Mouse (Mus musculus): Measurements from ENCODE around the gene Pcbp4. TPM values are rescaled to one million over a fixed set of nuclear protein-coding genes. Genes with fewer than 3 reads are reported as not detected.

Pcbp4 gene
- polyA plus RNA-seq, 1 experiment from 2014 or later = 249 TPM

DNA sequence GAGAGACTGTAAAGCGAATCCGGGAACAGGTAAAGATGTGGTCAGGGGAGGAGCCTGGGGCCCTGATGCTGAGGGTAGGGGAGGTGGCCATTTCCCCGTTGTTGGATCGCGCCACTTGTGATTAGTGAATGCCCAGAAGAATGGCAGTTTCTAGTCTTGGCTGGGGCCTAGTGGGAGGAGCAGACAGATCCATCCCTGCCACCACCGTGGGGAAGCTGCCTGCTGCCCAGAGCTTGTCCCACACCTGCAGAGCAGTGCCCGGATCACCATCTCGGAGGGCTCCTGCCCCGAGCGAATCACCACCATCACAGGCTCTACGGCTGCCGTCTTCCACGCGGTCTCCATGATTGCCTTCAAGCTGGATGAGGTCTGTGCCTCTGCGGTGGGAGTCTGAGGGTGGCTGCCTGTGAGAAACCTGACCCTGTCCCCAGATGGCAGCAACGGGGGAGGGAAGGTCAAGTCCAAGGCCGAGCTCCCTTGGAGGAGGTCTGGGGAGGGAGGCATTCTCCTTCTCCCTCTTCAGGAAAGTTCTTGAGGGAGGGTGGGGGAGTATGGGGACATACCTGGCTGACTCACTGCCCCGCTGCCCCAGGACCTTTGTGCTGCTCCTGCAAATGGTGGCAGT is 7.4 kb downstream of the Pcbp4 start:
- no peak overlapping the region for H3K4me3 ChIP-seq (replicated peaks; ENCODE audit: low read length)
- WGBS = 78% methylated on average over 18 of the region's 18 CpGs
- no peak for ATAC-seq
- H3K36me3 ChIP-seq (ENCODE audit: control insufficient read depth, insufficient read depth) = peaks cover 16% of the 10 kb centered on the region; the same call in 1 of the 2 replicates
- no peak overlapping the region for H3K27ac ChIP-seq (ENCODE audit: low read length)
- H3K4me1 ChIP-seq (replicated peaks; ENCODE audit: control insufficient read depth, insufficient read depth, low read length) = peaks cover 49% of the 10 kb centered on the region
- no peaks in the 10 kb centered on the region for H3K27me3 ChIP-seq (replicated peaks; ENCODE audit: control insufficient read depth, insufficient read depth, low read length)
- no peaks in the 10 kb centered on the region for H3K9me3 ChIP-seq (ENCODE audit: control insufficient read depth, low read length)
- H3K9ac ChIP-seq (replicated peaks; ENCODE audit: low read depth, low read length) = no peak overlapping the region
- H3K4me2 ChIP-seq (ENCODE audit: low read length) = no peak overlapping the region

DNA sequence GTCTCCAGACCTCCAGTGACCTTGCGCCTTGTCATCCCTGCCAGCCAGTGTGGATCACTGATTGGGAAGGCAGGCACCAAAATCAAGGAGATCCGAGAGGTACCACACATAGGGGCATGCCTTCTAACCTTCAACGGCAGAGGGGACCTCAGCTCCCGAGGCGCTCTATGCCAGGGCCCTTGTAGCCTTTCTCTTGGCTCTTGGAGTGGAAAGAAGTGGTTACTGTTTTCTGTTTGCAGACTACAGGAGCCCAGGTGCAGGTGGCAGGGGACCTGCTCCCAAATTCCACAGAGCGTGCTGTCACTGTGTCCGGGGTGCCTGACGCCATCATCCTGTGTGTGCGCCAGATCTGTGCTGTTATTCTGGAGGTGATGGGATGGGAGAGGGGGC is 7.9 kb downstream of the Pcbp4 start:
- Histone ChIP-seq H3K9ac (replicated peaks; ENCODE audit: low read depth, low read length) (no peak overlapping the region), H3K4me1 (replicated peaks; ENCODE audit: control insufficient read depth, insufficient read depth, low read length) (peaks cover 49% of the 10 kb centered on the region), H3K9me3 (ENCODE audit: control insufficient read depth, low read length) (no peaks in the 10 kb centered on the region), H3K27ac (ENCODE audit: low read length) (no peak overlapping the region), H3K36me3 (ENCODE audit: control insufficient read depth, insufficient read depth) (peaks cover 16% of the 10 kb centered on the region; the same call in 1 of the 2 replicates), H3K4me3 (replicated peaks; ENCODE audit: low read length) (no peak overlapping the region), H3K4me2 (ENCODE audit: low read length) (no peak overlapping the region), H3K27me3 (replicated peaks; ENCODE audit: control insufficient read depth, insufficient read depth, low read length) (no peaks in the 10 kb centered on the region)
- whole genome bisulfite sequencing = 86% methylated on average over 9 of the region's 9 CpGs
- no peak for ATAC-seq

DNA sequence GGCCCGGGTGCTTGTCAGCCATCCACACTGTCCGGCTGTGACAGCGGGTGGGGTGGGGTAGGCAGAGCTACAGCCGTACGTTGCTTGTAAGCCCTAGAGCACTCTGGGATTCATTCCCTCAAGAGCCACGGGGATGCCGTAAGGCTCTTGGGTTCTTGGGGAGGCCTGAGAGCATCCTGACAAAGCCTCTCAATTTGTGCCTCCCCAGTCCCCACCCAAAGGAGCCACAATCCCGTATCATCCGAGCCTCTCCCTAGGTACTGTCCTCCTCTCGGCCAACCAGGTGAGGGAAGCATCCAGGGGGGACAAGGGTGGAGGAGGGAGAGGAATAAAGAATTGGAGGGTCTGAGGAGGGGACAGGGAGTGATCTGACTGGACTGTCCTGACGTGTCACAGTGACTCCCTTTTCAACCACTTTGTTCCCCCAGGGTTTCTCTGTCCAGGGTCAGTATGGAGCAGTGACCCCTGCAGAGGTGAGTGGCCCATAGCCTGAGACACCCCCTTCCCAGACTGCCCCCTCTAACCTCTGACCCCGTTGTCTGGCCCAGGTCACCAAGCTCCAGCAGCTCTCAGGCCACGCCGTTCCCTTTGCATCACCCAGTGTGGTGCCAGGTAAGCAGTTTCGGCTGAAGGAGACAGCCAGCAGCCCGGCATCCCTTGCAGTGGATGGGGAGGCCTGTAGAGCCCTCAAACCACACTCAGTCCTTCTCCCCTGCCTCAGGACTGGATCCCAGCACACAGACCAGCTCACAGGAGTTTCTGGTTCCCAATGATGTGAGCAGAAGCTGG is 8.7 kb downstream of the Pcbp4 start:
- no peak overlapping the region for H3K4me3 ChIP-seq (replicated peaks; ENCODE audit: low read length)
- no peaks in the 10 kb centered on the region for H3K27me3 ChIP-seq (replicated peaks; ENCODE audit: control insufficient read depth, insufficient read depth, low read length)
- no peak overlapping the region for H3K9ac ChIP-seq (replicated peaks; ENCODE audit: low read depth, low read length)
- no peaks in the 10 kb centered on the region for H3K9me3 ChIP-seq (ENCODE audit: control insufficient read depth, low read length)
- no peak overlapping the region for H3K27ac ChIP-seq (ENCODE audit: low read length)
- 87% methylated on average over 16 of the region's 16 CpGs for WGBS
- ATAC-seq = no peak
- peaks cover 16% of the 10 kb centered on the region; the same call in 1 of the 2 replicates for H3K36me3 ChIP-seq (ENCODE audit: control insufficient read depth, insufficient read depth)
- H3K4me1 ChIP-seq (replicated peaks; ENCODE audit: control insufficient read depth, insufficient read depth, low read length) = peaks cover 42% of the 10 kb centered on the region
- no peak overlapping the region for H3K4me2 ChIP-seq (ENCODE audit: low read length)

DNA sequence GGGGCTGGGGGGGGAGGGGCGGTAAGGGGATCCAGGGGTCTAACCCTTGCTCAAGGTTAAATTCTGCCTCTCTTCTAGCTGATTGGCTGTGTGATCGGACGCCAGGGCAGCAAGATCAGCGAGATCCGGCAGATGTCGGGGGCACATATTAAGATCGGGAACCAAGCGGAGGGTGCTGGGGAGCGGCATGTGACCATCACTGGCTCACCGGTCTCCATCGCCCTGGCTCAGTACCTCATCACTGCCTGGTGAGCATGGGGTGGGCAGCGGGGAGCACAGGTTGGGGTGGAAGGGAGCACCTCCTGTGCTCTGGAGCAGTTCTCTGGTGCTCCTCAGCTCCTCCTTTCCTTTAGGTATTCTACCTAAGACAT is 9.3 kb downstream of the Pcbp4 start:
- 91% methylated on average over 12 of the region's 12 CpGs for WGBS
- Histone ChIP-seq H3K27ac (ENCODE audit: low read length) (no peak overlapping the region), H3K9ac (replicated peaks; ENCODE audit: low read depth, low read length) (no peak overlapping the region), H3K4me1 (replicated peaks; ENCODE audit: control insufficient read depth, insufficient read depth, low read length) (peaks cover 36% of the 10 kb centered on the region), H3K27me3 (replicated peaks; ENCODE audit: control insufficient read depth, insufficient read depth, low read length) (no peaks in the 10 kb centered on the region), H3K4me3 (replicated peaks; ENCODE audit: low read length) (no peak overlapping the region), H3K4me2 (ENCODE audit: low read length) (no peak overlapping the region), H3K36me3 (ENCODE audit: control insufficient read depth, insufficient read depth) (peaks cover 16% of the 10 kb centered on the region; the same call in 1 of the 2 replicates), H3K9me3 (ENCODE audit: control insufficient read depth, low read length) (no peaks in the 10 kb centered on the region)
- no peak for ATAC-seq

DNA sequence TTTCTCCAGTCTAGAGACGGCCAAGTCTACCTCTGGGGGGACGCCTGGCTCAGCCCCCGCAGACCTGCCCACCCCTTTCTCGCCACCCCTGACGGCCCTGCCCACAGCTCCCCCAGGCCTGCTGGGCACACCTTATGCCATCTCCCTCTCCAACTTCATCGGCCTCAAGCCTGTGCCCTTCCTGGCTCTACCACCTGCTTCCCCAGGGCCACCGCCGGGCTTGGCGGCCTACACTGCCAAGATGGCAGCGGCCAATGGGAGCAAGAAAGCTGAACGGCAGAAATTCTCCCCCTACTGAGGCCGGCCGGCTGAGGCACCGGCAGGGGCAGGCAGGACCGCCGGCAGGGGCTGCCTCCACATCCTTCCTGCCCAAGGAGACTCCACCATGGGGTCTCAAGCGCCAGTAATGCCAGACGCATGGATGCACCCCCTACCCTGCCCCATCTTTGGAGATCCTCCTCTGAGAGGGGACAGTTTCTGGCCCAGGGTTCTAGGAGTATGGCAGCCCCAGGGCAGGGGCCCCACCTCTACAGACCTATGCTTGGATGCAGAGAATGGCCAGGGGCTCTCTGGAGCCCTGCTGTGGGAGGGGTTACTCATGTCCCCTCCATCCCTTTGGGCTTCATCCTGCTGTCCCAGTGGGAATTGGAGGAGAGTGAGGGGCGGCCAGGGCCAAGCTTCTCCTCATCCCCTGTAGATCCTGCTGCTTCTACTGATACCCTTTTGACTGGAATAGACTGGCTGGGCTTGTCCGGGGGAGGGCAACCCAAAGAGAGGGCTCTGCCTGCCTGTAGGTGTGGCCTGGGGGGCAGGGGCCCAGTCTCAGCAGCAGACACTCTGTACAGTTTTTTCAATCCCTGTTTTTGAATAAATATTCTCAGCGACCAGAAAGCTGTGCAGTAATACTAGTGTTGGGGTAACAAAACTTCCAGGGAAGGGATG is 10.3 kb downstream of the Pcbp4 start:
- Histone ChIP-seq H3K4me1 (replicated peaks; ENCODE audit: control insufficient read depth, insufficient read depth, low read length) (peaks cover 26% of the 10 kb centered on the region), H3K4me2 (ENCODE audit: low read length) (no peak overlapping the region), H3K36me3 (ENCODE audit: control insufficient read depth, insufficient read depth) (peaks cover 16% of the 10 kb centered on the region; the same call in 1 of the 2 replicates)

DNA sequence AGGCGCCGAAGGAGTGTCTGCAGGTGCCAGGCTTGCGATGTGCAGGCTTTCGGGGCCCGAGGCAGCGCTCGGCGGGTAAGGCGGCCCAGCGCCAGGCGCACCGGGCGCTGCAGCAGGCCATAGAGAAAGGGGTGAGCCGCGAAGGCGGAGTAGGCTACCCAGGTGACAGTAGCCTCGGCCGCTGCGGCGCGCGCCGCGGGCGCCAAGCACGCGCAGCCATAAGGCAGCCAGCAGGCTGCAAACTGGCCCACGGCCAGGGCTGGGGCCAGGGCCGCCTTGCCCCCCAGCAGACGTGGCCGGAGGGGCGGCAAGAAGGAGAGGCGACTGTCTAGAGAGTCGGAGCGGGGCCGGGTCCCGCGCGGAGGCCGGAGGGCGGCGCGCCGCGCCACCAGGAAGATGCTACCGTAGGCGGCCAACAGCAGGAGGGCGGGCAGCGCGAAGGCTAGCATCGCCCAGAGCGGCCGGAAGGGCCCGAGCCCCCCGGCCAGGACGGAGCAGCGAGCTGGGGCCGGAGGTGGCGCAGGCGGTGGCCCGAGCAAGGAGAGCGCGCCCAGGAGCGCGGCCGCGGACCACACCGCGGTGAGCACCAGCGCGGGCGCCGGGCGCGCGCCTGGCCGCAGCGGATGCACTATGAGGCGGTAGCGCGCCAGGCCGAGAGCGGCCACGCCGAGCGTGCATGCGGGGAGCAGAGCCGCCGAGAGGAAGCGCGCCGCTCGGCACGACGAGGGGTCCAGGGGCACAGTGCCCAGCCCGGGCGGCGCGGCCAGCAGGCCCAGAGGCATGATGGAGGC is 11.9 kb downstream of the Pcbp4 start:
- H3K27ac ChIP-seq (ENCODE audit: low read length) = peak overlapping the region; percentile 67
- WGBS = 2% methylated on average over 87 of the region's 99 CpGs
- no peaks in the 10 kb centered on the region for H3K9me3 ChIP-seq (ENCODE audit: control insufficient read depth, low read length)
- peaks cover 16% of the 10 kb centered on the region; the same call in 1 of the 2 replicates for H3K36me3 ChIP-seq (ENCODE audit: control insufficient read depth, insufficient read depth)
- H3K4me2 ChIP-seq (ENCODE audit: low read length) = peak overlapping the region; percentile 95
- peaks cover 20% of the 10 kb centered on the region for H3K4me1 ChIP-seq (replicated peaks; ENCODE audit: control insufficient read depth, insufficient read depth, low read length)
- H3K4me3 ChIP-seq (replicated peaks; ENCODE audit: low read length) = peak overlapping the region; percentile 63
- peak; percentile 81 for ATAC-seq
- no peaks in the 10 kb centered on the region for H3K27me3 ChIP-seq (replicated peaks; ENCODE audit: control insufficient read depth, insufficient read depth, low read length)
- peak overlapping the region; percentile 83 for H3K9ac ChIP-seq (replicated peaks; ENCODE audit: low read depth, low read length)

More for the DNA sequence above, 10.3 kb downstream of the Pcbp4 start:
- H3K9me3 ChIP-seq (ENCODE audit: control insufficient read depth, low read length) = no peaks in the 10 kb centered on the region
- H3K9ac ChIP-seq (replicated peaks; ENCODE audit: low read depth, low read length) = no peak overlapping the region
- no peak overlapping the region for H3K4me3 ChIP-seq (replicated peaks; ENCODE audit: low read length)
- H3K27me3 ChIP-seq (replicated peaks; ENCODE audit: control insufficient read depth, insufficient read depth, low read length) = no peaks in the 10 kb centered on the region
- WGBS = 79% methylated on average over 21 of the region's 21 CpGs
- ATAC-seq = no peak
- no peak overlapping the region for H3K27ac ChIP-seq (ENCODE audit: low read length)

DNA sequence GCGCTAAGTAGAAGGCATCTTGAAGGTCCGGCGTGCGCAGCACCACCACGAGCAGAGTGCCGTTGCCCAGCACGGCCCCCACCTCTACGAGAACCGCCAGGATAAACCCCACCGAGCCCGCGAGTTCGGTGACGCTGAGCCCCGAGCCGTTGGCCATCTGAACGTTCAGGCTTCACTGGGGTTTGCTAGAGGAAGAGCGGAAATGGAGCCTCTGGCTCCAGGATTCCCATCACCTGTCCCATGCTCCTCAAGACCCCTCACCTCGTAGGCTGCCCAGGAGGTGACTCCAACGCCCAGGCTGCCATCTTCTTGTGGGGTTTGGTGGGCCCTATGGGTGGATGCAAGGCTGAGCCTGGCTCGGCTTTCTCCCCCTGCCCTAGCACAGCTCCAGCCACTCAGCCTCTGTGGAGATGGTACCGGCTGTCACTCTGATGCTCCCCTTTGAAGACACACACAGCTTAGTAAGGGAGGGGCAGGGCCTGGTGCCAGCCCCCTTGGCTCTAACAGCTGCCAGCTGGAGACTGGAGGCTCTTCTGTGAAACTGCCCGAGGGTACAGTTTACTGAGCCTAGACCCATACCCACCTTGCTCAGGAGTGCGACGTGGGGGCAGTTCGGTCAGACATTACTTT is 12.6 kb downstream of the Pcbp4 start, which contains the start of gene Gpr62:
TSS of gene Gpr62 (minus strand) at position 368 of the 630 bp plus-strand sequence.
- peak; percentile 51 for ATAC-seq
- H3K27me3 ChIP-seq (replicated peaks; ENCODE audit: control insufficient read depth, insufficient read depth, low read length) = no peaks in the 10 kb centered on the region
- no peaks in the 10 kb centered on the region for H3K9me3 ChIP-seq (ENCODE audit: control insufficient read depth, low read length)
- H3K4me2 ChIP-seq (ENCODE audit: low read length) = peak within 1 kb of the TSS; percentile 95
- peak within 1 kb of the TSS; percentile 67 for H3K27ac ChIP-seq (ENCODE audit: low read length)
- H3K4me3 ChIP-seq (replicated peaks; ENCODE audit: low read length) = peak within 1 kb of the TSS; percentile 63
- H3K9ac ChIP-seq (replicated peaks; ENCODE audit: low read depth, low read length) = peak within 1 kb of the TSS; percentile 83
- WGBS = 21% methylated on average over 26 of the region's 26 CpGs
- H3K4me1 ChIP-seq (replicated peaks; ENCODE audit: control insufficient read depth, insufficient read depth, low read length) = peaks cover 20% of the 10 kb centered on the region
- H3K36me3 ChIP-seq (ENCODE audit: control insufficient read depth, insufficient read depth) = peaks cover 16% of the 10 kb centered on the region; the same call in 1 of the 2 replicates

DNA sequence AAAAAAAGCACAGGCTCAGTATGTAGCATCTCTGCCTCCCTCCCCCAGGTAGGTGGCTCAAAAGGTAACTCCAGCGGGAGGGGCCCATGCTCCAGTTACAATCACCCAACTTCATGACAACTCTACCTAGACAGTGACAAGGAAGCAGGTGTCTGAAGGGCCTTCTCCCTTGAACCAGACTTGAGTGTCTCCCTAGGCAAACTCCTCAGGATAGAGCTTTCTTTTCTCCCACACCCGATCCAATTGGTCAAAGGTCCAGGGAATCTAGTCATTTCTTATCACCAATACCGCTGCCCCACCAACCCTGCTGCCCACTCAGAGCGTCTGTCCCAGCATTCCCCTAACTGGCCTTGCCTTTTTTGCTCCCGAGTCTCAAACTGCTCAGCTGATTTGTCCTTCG is 13.6 kb downstream of the Pcbp4 start:
- Histone ChIP-seq H3K9me3 (ENCODE audit: control insufficient read depth, low read length) (no peaks in the 10 kb centered on the region), H3K4me3 (replicated peaks; ENCODE audit: low read length) (no peak overlapping the region), H3K9ac (replicated peaks; ENCODE audit: low read depth, low read length) (no peak overlapping the region), H3K27ac (ENCODE audit: low read length) (no peak overlapping the region), H3K36me3 (ENCODE audit: control insufficient read depth, insufficient read depth) (peaks cover 12% of the 10 kb centered on the region; the same call in 1 of the 2 replicates), H3K27me3 (replicated peaks; ENCODE audit: control insufficient read depth, insufficient read depth, low read length) (no peaks in the 10 kb centered on the region), H3K4me2 (ENCODE audit: low read length) (no peak overlapping the region), H3K4me1 (replicated peaks; ENCODE audit: control insufficient read depth, insufficient read depth, low read length) (peaks cover 20% of the 10 kb centered on the region)
- WGBS = 95% methylated on average over 6 of the region's 6 CpGs
- ATAC-seq = no peak

Measured in forebrain, embryonic 16.5 days (tissue).